Mouse (Mus musculus): ENCODE data around the gene Arhgef10l. TPM values are rescaled to one million over a fixed set of nuclear protein-coding genes. Genes with fewer than 3 reads are reported as not detected.

Arhgef10l gene
- polyA plus RNA-seq, 1 experiment, result 14.2 TPM

DNA sequence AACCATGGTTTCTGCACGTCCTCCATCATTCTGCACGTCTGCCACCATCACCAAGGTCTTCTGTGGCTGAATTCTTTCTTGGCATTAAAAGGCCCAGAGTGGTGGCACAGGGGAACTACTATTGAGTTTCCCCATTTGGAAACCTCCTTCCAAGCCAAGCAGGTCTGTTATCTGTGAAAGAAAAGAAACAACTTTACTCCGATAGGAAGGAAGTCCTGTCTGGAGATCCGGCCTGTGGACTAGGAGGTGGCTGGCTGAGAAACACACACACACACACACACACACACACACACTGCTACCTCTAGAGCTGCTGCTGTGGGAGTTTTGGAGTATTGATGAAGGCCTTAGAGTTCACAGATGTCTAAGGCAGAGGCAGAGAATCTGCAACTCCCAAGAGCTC is 27.7 kb upstream of the Arhgef10l start:
- no peak overlapping the region for H3K4me3 ChIP-seq (ENCODE audit: low read depth, low read length)
- no peaks in the 10 kb centered on the region for H3K27me3 ChIP-seq (ENCODE audit: control insufficient read depth, insufficient read depth, low read length)
- no peaks in the 10 kb centered on the region for H3K36me3 ChIP-seq (ENCODE audit: control insufficient read depth, insufficient read depth, low read length)
- TF ChIP-seq CTCF (IDR thresholded peaks at IDR 0.05; ENCODE audit: extremely low read depth, insufficient read length, insufficient replicate concordance, low read depth, low read length), result no peak
- TF ChIP-seq POLR2A (IDR thresholded peaks at IDR 0.05; ENCODE audit: low read depth, low read length), result no peak
- H3K27ac ChIP-seq (ENCODE audit: insufficient read depth, low read depth, low read length), result no peak overlapping the region
- H3K4me1 ChIP-seq (ENCODE audit: control insufficient read depth, insufficient read depth, insufficient read length, low read length), result no peaks in the 10 kb centered on the region
- WGBS, result 61% methylated on average over 4 of the region's 4 CpGs

DNA sequence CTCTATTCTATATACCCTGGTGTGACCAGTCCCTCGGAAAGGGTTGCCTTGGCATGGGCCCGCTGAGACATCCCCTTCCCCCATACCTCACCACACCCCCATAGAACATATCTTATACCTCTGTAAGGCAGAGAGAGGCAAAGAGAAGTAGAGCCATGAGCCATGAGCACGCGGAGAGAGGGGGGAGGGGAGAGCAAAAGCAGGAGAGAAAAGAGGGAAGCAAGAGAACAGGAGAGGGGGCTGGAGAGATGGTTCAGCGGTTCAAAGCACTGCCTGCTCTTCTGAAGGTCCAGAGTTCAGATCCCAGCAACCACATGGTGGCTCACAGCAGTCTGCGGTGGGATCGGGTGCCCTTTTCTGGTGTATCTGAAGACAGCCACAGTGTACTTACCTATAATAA is 25.7 kb upstream of the Arhgef10l start:
- WGBS, result 72% methylated on average over 7 of the region's 7 CpGs
- H3K27me3 ChIP-seq (ENCODE audit: control insufficient read depth, insufficient read depth, low read length), result no peaks in the 10 kb centered on the region
- H3K4me1 ChIP-seq (ENCODE audit: control insufficient read depth, insufficient read depth, insufficient read length, low read length), result no peaks in the 10 kb centered on the region
- no peak for TF ChIP-seq CTCF (IDR thresholded peaks at IDR 0.05; ENCODE audit: extremely low read depth, insufficient read length, insufficient replicate concordance, low read depth, low read length)
- H3K27ac ChIP-seq (ENCODE audit: insufficient read depth, low read depth, low read length), result no peak overlapping the region
- no peaks in the 10 kb centered on the region for H3K36me3 ChIP-seq (ENCODE audit: control insufficient read depth, insufficient read depth, low read length)
- no peak overlapping the region for H3K4me3 ChIP-seq (ENCODE audit: low read depth, low read length)

- no peaks in the 10 kb centered on the region for H3K4me1 ChIP-seq (ENCODE audit: control insufficient read depth, insufficient read depth, insufficient read length, low read length)
- no peak for TF ChIP-seq POLR2A (IDR thresholded peaks at IDR 0.05; ENCODE audit: low read depth, low read length)
- TF ChIP-seq CTCF (IDR thresholded peaks at IDR 0.05; ENCODE audit: extremely low read depth, insufficient read length, insufficient replicate concordance, low read depth, low read length), result no peak
- H3K4me3 ChIP-seq (ENCODE audit: low read depth, low read length), result no peak overlapping the region
- 63% methylated on average over 16 of the region's 16 CpGs for WGBS
- no peak overlapping the region for H3K27ac ChIP-seq (ENCODE audit: insufficient read depth, low read depth, low read length)
- no peaks in the 10 kb centered on the region for H3K27me3 ChIP-seq (ENCODE audit: control insufficient read depth, insufficient read depth, low read length)
- no peaks in the 10 kb centered on the region for H3K36me3 ChIP-seq (ENCODE audit: control insufficient read depth, insufficient read depth, low read length)
These were observed 24.3 kb upstream of the Arhgef10l start for GRCm38 (mm10) chr4:140689873-140690655.

- Histone ChIP-seq H3K27ac (ENCODE audit: insufficient read depth, low read depth, low read length) (no peak overlapping the region), H3K4me1 (ENCODE audit: control insufficient read depth, insufficient read depth, insufficient read length, low read length) (no peaks in the 10 kb centered on the region), H3K27me3 (ENCODE audit: control insufficient read depth, insufficient read depth, low read length) (no peaks in the 10 kb centered on the region), H3K36me3 (ENCODE audit: control insufficient read depth, insufficient read depth, low read length) (no peaks in the 10 kb centered on the region), H3K4me3 (ENCODE audit: low read depth, low read length) (no peak overlapping the region)
- 64% methylated on average over 5 of the region's 5 CpGs for WGBS
- TF ChIP-seq CTCF (IDR thresholded peaks at IDR 0.05; ENCODE audit: extremely low read depth, insufficient read length, insufficient replicate concordance, low read depth, low read length), result no peak
- no peak for TF ChIP-seq POLR2A (IDR thresholded peaks at IDR 0.05; ENCODE audit: low read depth, low read length)
These were observed 23.1 kb upstream of the Arhgef10l start for GRCm38 (mm10) chr4:140688826-140689425.

DNA sequence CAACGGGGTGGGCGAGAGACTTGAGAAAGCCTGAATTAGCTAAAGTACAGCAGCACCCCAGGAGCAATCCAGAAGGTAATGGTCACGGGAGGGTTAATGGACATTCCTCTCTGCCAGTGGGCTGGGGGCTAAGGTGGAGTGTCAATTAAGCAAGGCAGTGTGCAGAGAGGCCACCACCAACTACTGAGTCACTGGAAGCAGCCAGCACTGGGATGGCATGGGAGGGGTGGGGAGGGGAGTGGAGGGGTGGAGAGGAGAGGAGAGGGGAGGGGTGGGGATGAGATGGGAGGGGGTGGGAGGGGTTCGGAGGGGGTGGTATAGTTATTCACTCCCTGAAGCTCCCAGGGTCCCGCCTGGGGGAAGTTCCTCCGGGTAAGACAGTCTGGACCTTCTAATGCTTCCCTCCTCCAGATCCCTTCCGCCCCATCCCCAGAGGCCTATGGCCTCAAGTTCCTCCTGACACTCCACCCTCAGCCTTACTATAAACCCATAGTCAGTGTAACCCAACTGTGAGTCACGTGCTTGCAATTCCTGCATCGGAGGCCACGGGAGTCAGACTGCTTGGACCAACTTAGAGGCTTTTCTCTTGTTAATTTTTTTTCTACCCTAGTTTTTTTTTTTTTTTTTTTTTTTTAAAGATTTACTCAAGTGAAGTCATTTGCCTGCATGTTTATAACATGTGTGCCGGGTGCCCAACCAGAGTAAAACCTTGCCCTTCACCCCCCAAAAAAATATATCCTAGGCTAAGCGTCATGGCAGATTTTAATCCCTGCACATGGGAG is 22.4 kb upstream of the Arhgef10l start:
- TF ChIP-seq CTCF (IDR thresholded peaks at IDR 0.05; ENCODE audit: extremely low read depth, insufficient read length, insufficient replicate concordance, low read depth, low read length) (no peak), POLR2A (IDR thresholded peaks at IDR 0.05; ENCODE audit: low read depth, low read length) (no peak)
- WGBS, result 67% methylated on average over 11 of the region's 12 CpGs

GRCm38 (mm10) chr4:140684881-140685303 is 19.1 kb upstream of the Arhgef10l start:
- 46% methylated on average over 6 of the region's 6 CpGs for WGBS

More for the DNA sequence above, 22.4 kb upstream of the Arhgef10l start:
- Histone ChIP-seq H3K36me3 (ENCODE audit: control insufficient read depth, insufficient read depth, low read length) (no peaks in the 10 kb centered on the region), H3K27ac (ENCODE audit: insufficient read depth, low read depth, low read length) (no peak overlapping the region), H3K4me3 (ENCODE audit: low read depth, low read length) (no peak overlapping the region), H3K4me1 (ENCODE audit: control insufficient read depth, insufficient read depth, insufficient read length, low read length) (no peaks in the 10 kb centered on the region), H3K27me3 (ENCODE audit: control insufficient read depth, insufficient read depth, low read length) (no peaks in the 10 kb centered on the region)

More at GRCm38 (mm10) chr4:140684881-140685303, 19.1 kb upstream of the Arhgef10l start:
- no peak overlapping the region for H3K4me3 ChIP-seq (ENCODE audit: low read depth, low read length)
- H3K4me1 ChIP-seq (ENCODE audit: control insufficient read depth, insufficient read depth, insufficient read length, low read length), result no peaks in the 10 kb centered on the region
- no peaks in the 10 kb centered on the region for H3K27me3 ChIP-seq (ENCODE audit: control insufficient read depth, insufficient read depth, low read length)
- no peaks in the 10 kb centered on the region for H3K36me3 ChIP-seq (ENCODE audit: control insufficient read depth, insufficient read depth, low read length)
- no peak overlapping the region for H3K27ac ChIP-seq (ENCODE audit: insufficient read depth, low read depth, low read length)
- TF ChIP-seq CTCF (IDR thresholded peaks at IDR 0.05; ENCODE audit: extremely low read depth, insufficient read length, insufficient replicate concordance, low read depth, low read length), result no peak
- no peak for TF ChIP-seq POLR2A (IDR thresholded peaks at IDR 0.05; ENCODE audit: low read depth, low read length)
